Mouse (Mus musculus) liver, embryonic 13.5 days (tissue): ENCODE data around the gene Myadml2. TPM values are rescaled to one million over a fixed set of nuclear protein-coding genes. Genes with fewer than 3 reads are reported as not detected.

ENCODE experiments used
- ATAC-seq: fragments of 200-750 bp; cut with Nextera tagmentation; 2 replicates; pipeline ENCODE4 v1.8.0; 2017; ENCODE audit warnings: low read depth, mild to moderate bottlenecking, moderate number of reproducible peaks, moderate library complexity
- DNase-seq: peaks from one replicate; pipeline ENCODE4 v3.0.0; 2022
- H3K27ac ChIP-seq: fragments of 300-500 bp; sonication (generic); 2 replicates; pipeline ENCODE4 v1.5.1; 2015; ENCODE audit warnings: moderate library complexity, mild to moderate bottlenecking, inconsistent platforms
- H3K27me3 ChIP-seq: fragments of 300-500 bp; sonication (generic); 2 replicates; pipeline ENCODE4 v1.6.1; 2015; ENCODE audit warnings: mild to moderate bottlenecking, inconsistent platforms
- H3K36me3 ChIP-seq: fragments of 300-500 bp; sonication (generic); 2 replicates; pipeline ENCODE4 v1.6.1; 2015; ENCODE audit warnings: mild to moderate bottlenecking, inconsistent platforms
- H3K4me1 ChIP-seq: fragments of 300-500 bp; sonication (generic); replicated peaks from 2 replicates; pipeline ENCODE4 v1.6.1; 2015; ENCODE audit warnings: inconsistent platforms
- H3K4me2 ChIP-seq: fragments of 300-500 bp; sonication (generic); 2 replicates; pipeline ENCODE4 v1.6.1; 2015; ENCODE audit warnings: inconsistent platforms, mild to moderate bottlenecking, moderate library complexity
- H3K4me3 ChIP-seq: fragments of 300-500 bp; sonication (generic); replicated peaks from 2 replicates; pipeline ENCODE4 v1.5.1; 2015; ENCODE audit warnings: mild to moderate bottlenecking, inconsistent platforms
- H3K9ac ChIP-seq: fragments of 300-500 bp; sonication (generic); 2 replicates; pipeline ENCODE4 v1.6.1; 2015; ENCODE audit warnings: mild to moderate bottlenecking, inconsistent platforms
- H3K9me3 ChIP-seq: fragments of 300-500 bp; sonication (generic); replicated peaks from 2 replicates; pipeline ENCODE4 v1.6.1; 2016; ENCODE audit warnings: inconsistent platforms
- WGBS: fragments of 180-500 bp; shearing (Covaris S2); methylation state at CpG from one replicate; pipeline ENCODE4 v1.1.7; 2015; ENCODE audit not compliant: insufficient replicate concordance; 5-methylcytosine and 5-hydroxymethylcytosine counted together
- polyA plus RNA-seq: library from polyadenylated mRNA; unstranded; fragments of >200 nt; fragmentation: Nextera tagmentation; extraction: Ambion mirVana; gene quantifications from 2 replicates; pipeline ENCODE4 v1.2.1, GENCODE M21; 2015

Gene Myadml2
- polyA plus RNA-seq, 1 experiment from 2014 or later = not detected

GRCm38 (mm10) chr11:120661076-120661460, 13.1 kb upstream of the Myadml2 start, which contains the start of gene Notum:
TSS of gene Notum (minus strand) at chr11:120661175.
- WGBS = 2% methylated on average over 35 of the region's 35 CpGs
- Histone ChIP-seq H3K27ac (no peak within 1 kb of the TSS), H3K9ac (no peak within 1 kb of the TSS), H3K27me3 (peaks cover 99% of the 10 kb centered on the region), H3K36me3 (no peaks in the 10 kb centered on the region), H3K4me1 (peaks cover 23% of the 10 kb centered on the region), H3K4me2 (peak within 1 kb of the TSS; percentile 62), H3K4me3 (peak within 1 kb of the TSS; percentile 49), H3K9me3 (no peaks in the 10 kb centered on the region)
- no peak for DNase-seq
- no peak for ATAC-seq

DNA sequence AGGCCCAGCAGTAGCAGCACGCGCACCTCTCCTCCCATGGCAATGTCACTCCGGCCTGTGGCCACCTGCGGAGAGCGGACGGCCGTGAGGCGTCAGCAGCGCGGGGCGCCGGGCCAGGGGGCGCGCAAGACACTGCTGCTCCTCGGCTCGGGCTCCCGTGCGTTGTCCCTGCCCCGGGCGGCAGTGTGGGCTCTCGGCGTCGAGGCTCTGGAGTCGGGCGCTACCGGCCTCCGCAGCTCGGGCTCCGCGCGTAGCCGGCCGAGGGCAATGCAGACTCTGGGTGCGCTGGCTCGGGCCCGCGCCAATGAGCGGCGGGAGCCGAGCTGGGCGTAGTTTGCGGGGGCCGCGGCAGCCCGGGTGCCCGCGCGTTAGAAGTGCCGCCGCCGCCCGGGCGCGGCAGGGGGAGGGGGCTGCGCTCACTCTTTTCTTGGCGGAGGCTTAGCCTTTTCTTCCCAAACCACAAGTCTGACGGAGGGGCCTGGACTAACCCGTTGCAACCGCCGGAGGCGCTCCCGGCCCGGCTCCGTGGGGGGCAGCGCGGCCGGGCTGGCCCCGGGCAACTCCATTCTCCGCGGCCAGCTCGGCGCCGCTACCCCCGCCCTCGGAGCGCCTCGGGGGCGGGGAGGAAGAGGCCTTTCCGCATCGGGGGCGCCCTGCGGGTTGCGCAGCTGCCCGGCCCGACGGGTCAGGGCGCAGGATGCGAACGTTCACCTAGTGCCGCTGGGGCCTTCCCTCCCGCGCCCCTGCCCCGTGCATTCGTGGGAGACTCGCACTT, 12.5 kb upstream of the Myadml2 start:
- Histone ChIP-seq H3K9me3 (no peaks in the 10 kb centered on the region), H3K27me3 (peaks cover 100% of the 10 kb centered on the region), H3K4me3 (peak overlapping the region; percentile 49), H3K4me1 (peaks cover 23% of the 10 kb centered on the region), H3K36me3 (no peaks in the 10 kb centered on the region), H3K9ac (no peak overlapping the region), H3K4me2 (peak overlapping the region; percentile 62), H3K27ac (no peak overlapping the region)
- ATAC-seq = peak; percentile 27; the same call in 1 of the 2 replicates
- 1% methylated on average over 95 of the region's 95 CpGs for WGBS
- DNase-seq = no peak

- Histone ChIP-seq H3K4me3 (peak overlapping the region; percentile 49), H3K27ac (no peak overlapping the region), H3K27me3 (peaks cover 97% of the 10 kb centered on the region), H3K9me3 (no peaks in the 10 kb centered on the region), H3K4me1 (peaks cover 23% of the 10 kb centered on the region), H3K4me2 (peak overlapping the region; percentile 62), H3K9ac (no peak overlapping the region), H3K36me3 (no peaks in the 10 kb centered on the region)
- 4% methylated on average over 50 of the region's 50 CpGs for WGBS
- ATAC-seq (no peak), DNase-seq (no peak)
Measured at GRCm38 (mm10) chr11:120659509-120660300, 11.7 kb upstream of the Myadml2 start.

DNA sequence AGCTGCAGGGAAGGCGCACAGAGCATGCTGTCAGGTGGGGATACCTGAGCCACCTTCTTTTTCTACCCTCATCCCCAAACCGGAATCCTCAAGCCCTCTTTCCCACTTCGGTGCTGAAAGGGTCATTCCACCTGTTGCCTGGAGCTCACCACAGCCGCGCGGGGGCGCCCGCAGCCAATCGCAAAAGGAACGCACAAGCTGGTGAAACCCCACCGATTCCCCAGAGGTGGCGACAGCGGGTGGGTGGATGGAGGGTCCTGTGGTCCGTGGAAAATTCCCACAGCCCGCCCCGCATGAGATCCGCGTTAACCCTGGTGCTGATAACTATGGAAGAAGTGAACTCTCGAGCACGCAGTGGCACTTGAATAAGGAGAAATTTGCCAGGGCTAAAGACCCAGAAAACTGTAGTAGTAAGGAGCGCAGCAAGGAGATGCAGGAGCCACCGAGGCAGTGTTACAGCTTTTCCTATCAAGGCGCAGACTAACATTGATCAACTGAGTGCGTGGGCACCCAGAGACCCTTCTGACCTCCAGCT, 11.0 kb upstream of the Myadml2 start:
- Histone ChIP-seq H3K27me3 (peaks cover 97% of the 10 kb centered on the region), H3K9ac (no peak overlapping the region), H3K4me2 (no peak overlapping the region), H3K9me3 (no peaks in the 10 kb centered on the region), H3K36me3 (no peaks in the 10 kb centered on the region), H3K27ac (no peak overlapping the region), H3K4me3 (no peak overlapping the region), H3K4me1 (peaks cover 23% of the 10 kb centered on the region)
- WGBS = 3% methylated on average over 24 of the region's 24 CpGs
- DNase-seq (peak; percentile 62), ATAC-seq (no peak)

DNA sequence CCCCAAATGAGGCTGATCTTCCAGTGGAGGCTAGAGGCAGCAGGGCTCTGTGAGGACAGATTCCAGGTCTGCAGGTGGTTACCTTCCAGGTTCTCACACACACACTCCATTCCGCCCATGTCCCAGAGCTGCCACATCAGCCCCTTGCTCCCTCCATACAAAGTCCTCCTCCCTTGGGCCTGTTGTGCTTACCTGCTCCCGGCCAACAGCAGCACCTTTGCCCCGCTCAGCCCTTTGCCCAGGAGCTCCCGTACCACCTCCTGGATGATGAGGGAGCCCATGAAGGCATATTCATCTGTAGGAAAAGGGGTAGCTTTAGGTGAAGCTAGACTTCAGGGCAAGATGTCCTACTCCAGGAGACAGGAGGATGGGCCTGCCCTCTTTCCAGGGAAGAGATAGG, 9.3 kb upstream of the Myadml2 start:
- Histone ChIP-seq H3K4me2 (no peak overlapping the region), H3K9ac (no peak overlapping the region), H3K27ac (no peak overlapping the region), H3K9me3 (no peaks in the 10 kb centered on the region), H3K4me3 (no peak overlapping the region), H3K36me3 (no peaks in the 10 kb centered on the region), H3K4me1 (peaks cover 23% of the 10 kb centered on the region), H3K27me3 (peaks cover 82% of the 10 kb centered on the region)
- no peak for ATAC-seq
- no peak for DNase-seq
- 64% methylated on average over 4 of the region's 4 CpGs for WGBS

GRCm38 (mm10) chr11:120654741-120655140, 6.8 kb upstream of the Myadml2 start:
- WGBS = 56% methylated on average over 3 of the region's 3 CpGs

DNA sequence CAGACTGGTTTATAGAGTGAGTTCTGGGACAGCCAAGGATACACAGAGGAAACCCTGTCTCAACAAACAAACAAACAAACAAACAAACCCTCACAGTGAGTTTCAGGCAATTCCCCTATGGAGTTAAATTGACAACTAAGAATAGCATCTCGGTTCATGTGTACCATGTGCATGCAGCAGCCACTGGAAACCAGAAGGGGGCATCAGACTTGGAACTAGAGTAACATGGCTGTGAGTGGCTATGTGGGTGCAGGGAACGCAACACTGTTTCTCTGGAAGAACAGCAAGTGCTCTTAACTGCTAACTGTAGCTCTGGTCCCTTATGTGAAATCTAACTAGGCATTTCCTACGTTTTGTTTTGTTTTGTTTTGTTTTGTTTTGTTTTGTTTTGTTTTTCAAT, 3.9 kb upstream of the Myadml2 start:
- Histone ChIP-seq H3K9ac (no peak overlapping the region), H3K27me3 (peaks cover 54% of the 10 kb centered on the region), H3K9me3 (no peaks in the 10 kb centered on the region), H3K4me2 (no peak overlapping the region), H3K4me1 (peaks cover 12% of the 10 kb centered on the region), H3K36me3 (no peaks in the 10 kb centered on the region), H3K4me3 (no peak overlapping the region), H3K27ac (no peak overlapping the region)
- DNase-seq (no peak), ATAC-seq (no peak)
- 48% methylated on average over 3 of the region's 3 CpGs for WGBS

More at GRCm38 (mm10) chr11:120654741-120655140, 6.8 kb upstream of the Myadml2 start:
- H3K9ac ChIP-seq = no peak overlapping the region
- no peaks in the 10 kb centered on the region for H3K9me3 ChIP-seq
- H3K27ac ChIP-seq = no peak overlapping the region
- ATAC-seq (no peak), DNase-seq (no peak)
- no peak overlapping the region for H3K4me3 ChIP-seq
- H3K4me1 ChIP-seq = peaks cover 7% of the 10 kb centered on the region
- peaks cover 64% of the 10 kb centered on the region for H3K27me3 ChIP-seq
- no peak overlapping the region for H3K4me2 ChIP-seq
- H3K36me3 ChIP-seq = no peaks in the 10 kb centered on the region

GRCm38 (mm10) chr11:120647047-120647830, 719 bp downstream of the Myadml2 start:
- 75% methylated on average over 35 of the region's 35 CpGs for WGBS
- H3K27me3 ChIP-seq = peaks cover 38% of the 10 kb centered on the region
- H3K27ac ChIP-seq = no peak overlapping the region
- H3K36me3 ChIP-seq = no peaks in the 10 kb centered on the region
- peak overlapping the region; percentile 43 for H3K9ac ChIP-seq
- ATAC-seq (no peak), DNase-seq (no peak)
- H3K4me1 ChIP-seq = peaks cover 32% of the 10 kb centered on the region
- H3K4me2 ChIP-seq = peak overlapping the region; percentile 64
- peak overlapping the region; percentile 38; the same call in 1 of the 2 replicates for H3K4me3 ChIP-seq
- H3K9me3 ChIP-seq = no peaks in the 10 kb centered on the region

DNA sequence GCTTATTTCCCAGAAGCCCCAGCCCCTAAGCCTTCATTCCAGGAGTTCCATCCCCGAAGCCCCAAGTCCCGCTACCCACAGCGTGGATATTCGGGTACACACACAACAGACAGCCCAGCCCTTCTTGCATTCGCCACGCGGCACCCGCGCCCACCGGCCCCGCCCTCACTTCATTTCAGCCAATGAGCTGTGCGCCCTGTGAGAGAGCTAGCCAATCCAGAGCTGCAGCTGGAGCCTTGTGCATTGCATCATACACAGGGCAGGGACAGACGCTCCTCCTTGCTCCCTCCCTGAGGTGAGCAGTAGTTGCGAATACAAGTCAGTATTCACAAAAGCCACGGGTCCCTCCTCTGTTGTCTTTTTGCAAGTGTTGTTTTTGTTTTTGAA, 4.4 kb downstream of the Myadml2 start, which contains the start of gene Pycr1:
Gene Pycr1 (minus strand): TSS at position 169 of the 387 bp plus-strand sequence.
- Histone ChIP-seq H3K36me3 (no peaks in the 10 kb centered on the region), H3K4me1 (peaks cover 35% of the 10 kb centered on the region), H3K27me3 (peaks cover 42% of the 10 kb centered on the region), H3K4me2 (peak within 1 kb of the TSS; percentile 88), H3K9me3 (no peaks in the 10 kb centered on the region), H3K9ac (peak within 1 kb of the TSS; percentile 74), H3K4me3 (peak within 1 kb of the TSS; percentile 52), H3K27ac (peak within 1 kb of the TSS; percentile 31; the same call in 1 of the 2 replicates)
- WGBS = under 1% methylated on average over 15 of the region's 15 CpGs
- peak; percentile 99 for ATAC-seq
- peak; percentile 96 for DNase-seq

- Histone ChIP-seq H3K9ac (peak overlapping the region; percentile 74), H3K27ac (peak overlapping the region; percentile 31; the same call in 1 of the 2 replicates), H3K27me3 (peaks cover 39% of the 10 kb centered on the region), H3K9me3 (no peaks in the 10 kb centered on the region), H3K4me3 (peak overlapping the region; percentile 52), H3K4me1 (peaks cover 32% of the 10 kb centered on the region), H3K4me2 (peak overlapping the region; percentile 88), H3K36me3 (no peaks in the 10 kb centered on the region)
- ATAC-seq (peak; percentile 57), DNase-seq (peak; percentile 32)
- 3% methylated on average over 18 of the region's 18 CpGs for WGBS
Measured at GRCm38 (mm10) chr11:120642939-120643600, 4.9 kb downstream of the Myadml2 start.
